Mouse (Mus musculus) urinary bladder, postnatal 4 days (tissue): ENCODE measurements around the gene Hoxc12.

Experiments used
- DNase-seq, 2 experiments: peaks; one replicate each; pipeline ENCODE4 v3.0.0; 2021 to 2022; ENCODE audit warnings: low spot score in 2 of 2

Hoxc12 gene

GRCm38 (mm10) chr15:102937036-102937666, 594 bp downstream of the Hoxc12 start:
- no peak for DNase-seq

- DNase-seq, result no peak
These were observed 2.9 kb downstream of the Hoxc12 start for GRCm38 (mm10) chr15:102939256-102940155.

- DNase-seq, result no peak
These were observed 6.3 kb downstream of the Hoxc12 start for GRCm38 (mm10) chr15:102942739-102943467.

- no peak for DNase-seq
These were observed 6.9 kb downstream of the Hoxc12 start for GRCm38 (mm10) chr15:102943468-102943813.

- no peak for DNase-seq
These were observed 8.9 kb downstream of the Hoxc12 start for GRCm38 (mm10) chr15:102945185-102946077.

- DNase-seq, result no peak
These were observed 10.7 kb downstream of the Hoxc12 start for GRCm38 (mm10) chr15:102947276-102947675.

GRCm38 (mm10) chr15:102948842-102949241, 12.3 kb downstream of the Hoxc12 start:
- no peak for DNase-seq

GRCm38 (mm10) chr15:102949696-102950095, 13.1 kb downstream of the Hoxc12 start:
- no peak for DNase-seq

- no peak for DNase-seq
These were observed 14.3 kb downstream of the Hoxc12 start for GRCm38 (mm10) chr15:102950877-102951276.

GRCm38 (mm10) chr15:102953561-102953960, 17.0 kb downstream of the Hoxc12 start:
- no peak for DNase-seq

GRCm38 (mm10) chr15:102954192-102955006, 17.8 kb downstream of the Hoxc12 start, which contains the start of gene Hoxc11:
Gene Hoxc11, plus strand, starts transcription at chr15:102954427.
- DNase-seq, result no peak

GRCm38 (mm10) chr15:102955007-102955382, 18.4 kb downstream of the Hoxc12 start:
- DNase-seq, result no peak

GRCm38 (mm10) chr15:102955833-102956640, 19.5 kb downstream of the Hoxc12 start:
- no peak for DNase-seq

GRCm38 (mm10) chr15:102956906-102957305, 20.3 kb downstream of the Hoxc12 start:
- no peak for DNase-seq

- no peak for DNase-seq
These were observed 23.2 kb downstream of the Hoxc12 start for GRCm38 (mm10) chr15:102959663-102960191.

GRCm38 (mm10) chr15:102961728-102962127, 25.2 kb downstream of the Hoxc12 start:
- DNase-seq, result no peak

GRCm38 (mm10) chr15:102962492-102962891, 25.9 kb downstream of the Hoxc12 start:
- DNase-seq, result no peak

- no peak for DNase-seq
These were observed 26.7 kb downstream of the Hoxc12 start for GRCm38 (mm10) chr15:102963259-102963658.
